Mouse (Mus musculus) testis, adult 2 months (tissue): Measurements from ENCODE around the gene Sdc4.

Experiments used
- CTCF ChIP-seq: fragments of 200-500 bp; IDR thresholded peaks from 2 replicates; pipeline ENCODE4 v1.5.1; 2012; ENCODE audit warnings: low read depth, mild to moderate bottlenecking, inconsistent platforms, low read length, moderate library complexity; ENCODE audit not compliant: control insufficient read depth, insufficient read depth, insufficient replicate concordance
- POLR2A ChIP-seq: fragments of 200-500 bp; IDR thresholded peaks from 2 replicates; pipeline ENCODE4 v1.6.1; 2012; ENCODE audit warnings: low read depth, mild to moderate bottlenecking, inconsistent platforms, low read length, moderate library complexity; ENCODE audit not compliant: control insufficient read depth

- TF ChIP-seq CTCF (no peak), POLR2A (no peak)
Observed at GRCm38 (mm10) chr2:164385927-164386763, 57.5 kb downstream of the Sdc4 start.
